Mouse (Mus musculus) liver, adult 2 months (tissue): ENCODE data around the gene Aqp11. TPM values are rescaled to one million over a fixed set of nuclear protein-coding genes. Genes with fewer than 3 reads are reported as not detected.

ENCODE experiments used
- DNase-seq: peaks from one replicate; pipeline ENCODE4 v3.0.0-alpha.2; 2011; ENCODE audit warnings: low read depth, low spot score; ENCODE audit errors: extremely low read depth
- H3K27ac ChIP-seq: fragments of 200-500 bp; replicated peaks from 2 replicates; pipeline ENCODE4 v1.5.1; 2012; ENCODE audit warnings: low read depth, mild to moderate bottlenecking, control low read depth, inconsistent platforms, low read length; ENCODE audit not compliant: insufficient read depth
- H3K27me3 ChIP-seq: fragments of 200-500 bp; 2 replicates; pipeline ENCODE4 v1.6.1; 2012; ENCODE audit warnings: mild to moderate bottlenecking, moderate library complexity, low read length, inconsistent platforms; ENCODE audit not compliant: control insufficient read depth, insufficient read depth
- H3K36me3 ChIP-seq: fragments of 200-500 bp; 2 replicates; pipeline ENCODE4 v1.6.1; 2012; ENCODE audit warnings: low read length, inconsistent platforms; ENCODE audit not compliant: control insufficient read depth, insufficient read depth
- H3K4me1 ChIP-seq: fragments of 200-500 bp; 2 replicates; pipeline ENCODE4 v1.6.1; 2011; ENCODE audit warnings: low read length; ENCODE audit not compliant: control insufficient read depth, insufficient read depth
- H3K4me3 ChIP-seq: fragments of 200-500 bp; 2 replicates; pipeline ENCODE4 v1.5.1; 2011; ENCODE audit warnings: low read depth, mild to moderate bottlenecking, control low read depth, low read length, moderate library complexity; ENCODE audit not compliant: insufficient read depth
- H3K79me2 ChIP-seq: fragments of 200-500 bp; 2 replicates; pipeline ENCODE4 v1.6.1; 2012; ENCODE audit warnings: inconsistent platforms, mild to moderate bottlenecking, low read length, moderate library complexity; ENCODE audit not compliant: control insufficient read depth, insufficient read depth
- H3K9ac ChIP-seq: fragments of 200-500 bp; 2 replicates; pipeline ENCODE4 v1.6.1; 2012; ENCODE audit warnings: low read depth, mild to moderate bottlenecking, control low read depth, inconsistent platforms, low read length
- CTCF ChIP-seq: fragments of 200-500 bp; IDR thresholded peaks from 2 replicates; pipeline ENCODE4 v1.5.1; 2011; ENCODE audit warnings: low read depth, low read length, control low read depth
- POLR2A ChIP-seq: fragments of 200-500 bp; IDR thresholded peaks from 2 replicates; pipeline ENCODE4 v1.6.1; 2011; ENCODE audit warnings: low read length, control low read depth; ENCODE audit not compliant: insufficient read depth; ENCODE audit errors: extremely low read depth
- WGBS: fragments of 180-500 bp; shearing (Covaris S2); methylation state at CpG from one replicate; pipeline ENCODE4 v1.1.7; 2018; 5-methylcytosine and 5-hydroxymethylcytosine counted together
- polyA plus RNA-seq: library from polyadenylated mRNA; depleted of rRNA; stranded (reverse); fragments of >200 nt; gene quantifications from 2 replicates; pipeline ENCODE4 v1.2.3, GENCODE M21; 2012
- total RNA-seq: library from RNA; depleted of rRNA; stranded (reverse); fragments of >200 nt; gene quantifications from 2 replicates; pipeline ENCODE4 v1.2.3, GENCODE M21; 2014

Gene Aqp11
- total and polyA plus RNA-seq, 2 experiments, result 17.1 to 36.8 TPM

- no peak for TF ChIP-seq CTCF
- TF ChIP-seq POLR2A, result no peak
- 93% methylated on average over 7 of the region's 7 CpGs for WGBS
- no peak overlapping the region for H3K9ac ChIP-seq
- no peaks in the 10 kb centered on the region for H3K27me3 ChIP-seq
- H3K36me3 ChIP-seq, result peaks cover 19% of the 10 kb centered on the region; the same call in 1 of the 2 replicates
- no peak for DNase-seq
- H3K79me2 ChIP-seq, result no peaks in the 10 kb centered on the region
- H3K27ac ChIP-seq, result no peak overlapping the region
- H3K4me3 ChIP-seq, result no peak overlapping the region
- no peaks in the 10 kb centered on the region for H3K4me1 ChIP-seq
Measured at GRCm38 (mm10) chr7:97722278-97722918, 15.7 kb downstream of the Aqp11 start.

- WGBS, result 87% methylated on average over 5 of the region's 5 CpGs
- H3K9ac ChIP-seq, result no peak overlapping the region
- DNase-seq, result no peak
- H3K79me2 ChIP-seq, result no peaks in the 10 kb centered on the region
- H3K27ac ChIP-seq, result no peak overlapping the region
- H3K4me1 ChIP-seq, result 0 out of 2 replicates have a peak, but pooled peaks cover 3% of the 10 kb centered on the region
- H3K27me3 ChIP-seq, result no peaks in the 10 kb centered on the region
- TF ChIP-seq CTCF (no peak), POLR2A (no peak)
- H3K4me3 ChIP-seq, result no peak overlapping the region
- H3K36me3 ChIP-seq, result peaks cover 14% of the 10 kb centered on the region; the same call in 1 of the 2 replicates
Measured at GRCm38 (mm10) chr7:97720109-97720508, 18.0 kb downstream of the Aqp11 start.

- TF ChIP-seq POLR2A (no peak), CTCF (no peak)
- Histone ChIP-seq H3K27ac (no peak overlapping the region), H3K27me3 (no peaks in the 10 kb centered on the region), H3K4me1 (0 out of 2 replicates have a peak, but pooled peaks cover 3% of the 10 kb centered on the region), H3K36me3 (peaks cover 20% of the 10 kb centered on the region), H3K9ac (no peak overlapping the region), H3K79me2 (no peaks in the 10 kb centered on the region), H3K4me3 (no peak overlapping the region)
- no peak for DNase-seq
- 90% methylated on average over 5 of the region's 5 CpGs for WGBS
Measured at GRCm38 (mm10) chr7:97719078-97719477, 19.0 kb downstream of the Aqp11 start.

- Histone ChIP-seq H3K9ac (no peak overlapping the region), H3K36me3 (peaks cover 26% of the 10 kb centered on the region), H3K27me3 (no peaks in the 10 kb centered on the region), H3K4me1 (0 out of 2 replicates have a peak, but pooled peaks cover 3% of the 10 kb centered on the region), H3K79me2 (no peaks in the 10 kb centered on the region), H3K27ac (no peak overlapping the region), H3K4me3 (no peak overlapping the region)
- peak; percentile 74 for DNase-seq
- TF ChIP-seq CTCF (no peak), POLR2A (no peak)
- WGBS, result 29% methylated on average over 1 of the region's 1 CpGs
Measured at GRCm38 (mm10) chr7:97717326-97717725, 20.8 kb downstream of the Aqp11 start.

GRCm38 (mm10) chr7:97714651-97715050, 23.4 kb downstream of the Aqp11 start:
- no peak overlapping the region for H3K4me3 ChIP-seq
- WGBS, result 98% methylated on average over 5 of the region's 5 CpGs
- H3K9ac ChIP-seq, result no peak overlapping the region
- H3K4me1 ChIP-seq, result 0 out of 2 replicates have a peak, but pooled peaks cover 3% of the 10 kb centered on the region
- peaks cover 31% of the 10 kb centered on the region for H3K36me3 ChIP-seq
- H3K27ac ChIP-seq, result no peak overlapping the region
- H3K79me2 ChIP-seq, result no peaks in the 10 kb centered on the region
- no peak for TF ChIP-seq POLR2A
- TF ChIP-seq CTCF, result no peak
- no peaks in the 10 kb centered on the region for H3K27me3 ChIP-seq
- no peak for DNase-seq

- Histone ChIP-seq H3K27me3 (no peaks in the 10 kb centered on the region), H3K27ac (no peak overlapping the region), H3K36me3 (peaks cover 19% of the 10 kb centered on the region), H3K79me2 (peaks cover 17% of the 10 kb centered on the region), H3K9ac (no peak overlapping the region), H3K4me3 (no peak overlapping the region), H3K4me1 (peaks cover 4% of the 10 kb centered on the region)
- no peak for DNase-seq
- WGBS, result 91% methylated on average over 3 of the region's 3 CpGs
- TF ChIP-seq POLR2A (no peak), CTCF (no peak)
Measured at GRCm38 (mm10) chr7:97709204-97709603, 28.9 kb downstream of the Aqp11 start.
